Comparison of ENCODE assay signal across 9 mouse cellular contexts in genomic region chr1:50927077-50927611, GRCm38 (mm10). TPM values are rescaled to one million over a fixed set of nuclear protein-coding genes. Genes with fewer than 3 reads are reported as not detected.
DNase-seq lines count a peak whose midpoint lies in the region; ATAC-seq and TF ChIP-seq lines count a peak whose summit lies in the region.
"Had no signal": no experiment of that assay in that cellular context is flagged by ENCODE, and none has a peak within 500 bp of the region (broad histone marks: within the 10 kb centered on the region; RNA-seq: fewer than 3 reads in every experiment).

No protein-coding gene starts in this region.

- H3ac ChIP-seq in myocyte (ENCODE audit: control insufficient read depth, insufficient read length): peak overlapping the region; percentile 5

- peaks cover 14% of the 10 kb centered on the region; the same call in 1 of the 2 replicates for H3K27me3 ChIP-seq in forebrain, embryonic 13.5 days
- peaks cover 32% of the 10 kb centered on the region for H3K27me3 ChIP-seq in heart, embryonic 16.5 days (ENCODE audit: control insufficient read depth, insufficient read depth, low read length)
- peaks cover 25% of the 10 kb centered on the region for H3K27me3 ChIP-seq in liver, adult 2 months (ENCODE audit: control insufficient read depth, insufficient read depth, low read length)
- H3K27me3 ChIP-seq in myocyte (ENCODE audit: control insufficient read depth, insufficient read depth, insufficient read length): no peaks in the 10 kb centered on the region
- peaks cover 2% of the 10 kb centered on the region; the same call in 1 of the 2 replicates for H3K27me3 ChIP-seq in testis, adult 2 months (ENCODE audit: control insufficient read depth, insufficient read depth, low read length)
- H3K27me3 ChIP-seq: CH12.LX had no signal

- under 1% methylated on average over 37 of the region's 37 CpGs for WGBS in forebrain, embryonic 13.5 days
- WGBS in heart, embryonic 16.5 days: 1% methylated on average over 36 of the region's 37 CpGs
- 2% methylated on average over 37 of the region's 37 CpGs for WGBS in liver, adult 2 months

- H3K4me1 ChIP-seq in forebrain, embryonic 13.5 days: peaks cover 22% of the 10 kb centered on the region
- H3K4me1 ChIP-seq in heart, embryonic 16.5 days (ENCODE audit: control insufficient read depth, insufficient read depth, low read length): peaks cover 8% of the 10 kb centered on the region
- H3K4me1 ChIP-seq in liver, adult 2 months (ENCODE audit: control insufficient read depth, insufficient read depth, low read length): peaks cover 4% of the 10 kb centered on the region
- H3K4me1 ChIP-seq in testis, adult 2 months (ENCODE audit: control insufficient read depth, insufficient read depth, low read length): peaks cover 13% of the 10 kb centered on the region

- H3K4me3 ChIP-seq in forebrain, embryonic 13.5 days: peak overlapping the region; percentile 70
- peak overlapping the region; percentile 72 for H3K4me3 ChIP-seq in heart, embryonic 16.5 days (ENCODE audit: low read length)
- H3K4me3 ChIP-seq in liver, adult 2 months (ENCODE audit: insufficient read depth, low read depth, low read length): peak overlapping the region; percentile 43; the same call in 1 of the 2 replicates
- H3K4me3 ChIP-seq in myocyte: peak overlapping the region; percentile 40
- H3K4me3 ChIP-seq in testis, adult 2 months (ENCODE audit: control insufficient read depth, low read depth, low read length): peak overlapping the region; percentile 74

- no peaks in the 10 kb centered on the region for H3K36me3 ChIP-seq in forebrain, embryonic 13.5 days (ENCODE audit: poor library complexity, severe bottlenecking)
- H3K36me3 ChIP-seq in heart, embryonic 16.5 days (ENCODE audit: control insufficient read depth, insufficient read depth): no peaks in the 10 kb centered on the region
- no peaks in the 10 kb centered on the region for H3K36me3 ChIP-seq in liver, adult 2 months (ENCODE audit: control insufficient read depth, insufficient read depth, low read length)
- H3K36me3 ChIP-seq in myocyte (ENCODE audit: control insufficient read depth, insufficient read depth): no peaks in the 10 kb centered on the region
- no peaks in the 10 kb centered on the region for H3K36me3 ChIP-seq in testis, adult 2 months (ENCODE audit: control insufficient read depth, insufficient read depth, low read length)

- ATAC-seq in cerebellum, adult (ENCODE audit: insufficient number of reproducible peaks, low FRiP score, low TSS enrichment): peak; percentile 92
- ATAC-seq in forebrain, embryonic 13.5 days: peak; percentile 97
- ATAC-seq in heart, embryonic 16.5 days (replicated peaks; ENCODE audit: extremely low read depth, insufficient read depth, low FRiP score): peak; percentile 91

- peak overlapping the region; percentile 78 for H3K27ac ChIP-seq in forebrain, embryonic 13.5 days
- no peak overlapping the region for H3K27ac ChIP-seq in heart, embryonic 16.5 days (ENCODE audit: low read length)
- no peak overlapping the region for H3K27ac ChIP-seq in liver, adult 2 months (replicated peaks; ENCODE audit: insufficient read depth, low read depth, low read length)
- H3K27ac ChIP-seq in testis, adult 2 months (ENCODE audit: control insufficient read depth, insufficient read depth, low read depth, low read length): no peak overlapping the region

- peak overlapping the region; percentile 94 for H3K4me2 ChIP-seq in forebrain, embryonic 13.5 days
- H3K4me2 ChIP-seq in heart, embryonic 16.5 days (ENCODE audit: low read depth, low read length): peak overlapping the region; percentile 97
- peak overlapping the region; percentile 63 for H3K4me2 ChIP-seq in myocyte (ENCODE audit: low read depth)

- peak overlapping the region; percentile 80 for H3K9ac ChIP-seq in forebrain, embryonic 13.5 days
- H3K9ac ChIP-seq in heart, embryonic 16.5 days (ENCODE audit: low read length): peak overlapping the region; percentile 43
- H3K9ac ChIP-seq in liver, adult 2 months (ENCODE audit: low read depth, low read length): no peak overlapping the region

- DNase-seq in CD4-positive helper T cell, adult 2 months (ENCODE audit: low read depth, low spot score): peak; percentile 11
- DNase-seq in kidney, postnatal 14 days: peak; percentile 69
- peak; percentile 7 for DNase-seq in liver, adult 2 months (ENCODE audit: extremely low read depth, low read depth, low spot score)

- H3K9me3 ChIP-seq in forebrain, embryonic 13.5 days (replicated peaks): no peaks in the 10 kb centered on the region
- no peaks in the 10 kb centered on the region for H3K9me3 ChIP-seq in heart, embryonic 16.5 days (replicated peaks; ENCODE audit: control insufficient read depth, low read length)

- peak; percentile 43 for TF ChIP-seq CTCF in liver, adult 2 months (IDR thresholded peaks at IDR 0.05; ENCODE audit: low read depth, low read length)
- TF ChIP-seq CTCF in testis, adult 2 months (IDR thresholded peaks at IDR 0.05; ENCODE audit: control insufficient read depth, insufficient read depth, insufficient replicate concordance, low read depth, low read length): no peak

- no peak for TF ChIP-seq POLR2A in liver, adult 2 months (IDR thresholded peaks at IDR 0.05; ENCODE audit: extremely low read depth, insufficient read depth, low read length)
- TF ChIP-seq POLR2A in myocyte (IDR thresholded peaks at IDR 0.05; ENCODE audit: insufficient read length, low read depth): peak; percentile 86
- no peak for TF ChIP-seq POLR2A in testis, adult 2 months (IDR thresholded peaks at IDR 0.05; ENCODE audit: control insufficient read depth, low read depth, low read length)

- no peaks in the 10 kb centered on the region for H3K79me2 ChIP-seq in liver, adult 2 months (ENCODE audit: control insufficient read depth, insufficient read depth, low read length)
- no peaks in the 10 kb centered on the region for H3K79me2 ChIP-seq in myocyte (ENCODE audit: control insufficient read depth, insufficient read depth)

TF ChIP-seq in myocyte, 11 proteins besides CTCF, POLR2A, EP300 and RAD21:
- TF ChIP-seq MYOD1 (IDR thresholded peaks at IDR 0.05; ENCODE audit: control insufficient read depth in 1 of 3, insufficient read length in 2 of 3, low read depth in 2 of 3) (no peak), MAX (IDR thresholded peaks at IDR 0.05; ENCODE audit: low read depth) (no peak), MYOG (IDR thresholded peaks at IDR 0.05; ENCODE audit: control insufficient read depth in 1 of 3, insufficient read depth in 1 of 3, insufficient read length in 2 of 3, low read depth in 2 of 3) (peak in 1 of 3 experiments; percentile 14), TCF3 (IDR thresholded peaks at IDR 0.05; ENCODE audit: insufficient read length, low read depth) (no peak), USF1 (IDR thresholded peaks at IDR 0.05; ENCODE audit: low read depth) (peak; percentile 90), POLR2AphosphoS2 (IDR thresholded peaks at IDR 0.05; ENCODE audit: insufficient read length, low read depth) (peak; percentile 79)
TF ChIP-seq in myocyte: peak in this region for 3.

RNA-seq across cellular contexts. Expression of gene Tmeff2, which starts 26.7 kb away (rescaled TPM):
- polyA plus RNA-seq in forebrain, embryonic 13.5 days (2015; fragmentation: Nextera tagmentation; extraction: Ambion mirVana): 14.3 and 19.9 TPM in 2 replicates
- polyA plus RNA-seq in heart, embryonic 16.5 days (2015; fragmentation: Nextera tagmentation; extraction: Ambion mirVana): 2.2 and 2.4 TPM in 2 replicates
- total RNA-seq in liver, adult 2 months (2014; rRNA removed): 0.09 and 0.27 TPM in 2 replicates
- polyA plus RNA-seq in liver, adult 2 months (2012; rRNA removed): 0.02 TPM in 1 of 2 replicates, not detected in the other
- 5.1 TPM for polyA plus RNA-seq in myocyte (2012; fragmentation: generic; extraction: Trizol)
- 0.66 and 0.69 TPM in 2 replicates for polyA plus RNA-seq in testis, adult 2 months (2012; rRNA removed)
- total RNA-seq: CH12.LX had no signal

Comparison
In these comparisons a context has a peak if more than half of its experiments do, and no peak if none do; other contexts are left out.
1. DNase-seq: peak in every context shown above with its lines; median percentile 69 in kidney, postnatal 14 days; 11 in CD4-positive helper T cell, adult 2 months; 7 in liver, adult 2 months.